Mouse (Mus musculus) left cerebral cortex, postnatal 10 days (tissue): ENCODE measurements around the gene Cep170. TPM values are rescaled to one million over a fixed set of nuclear protein-coding genes. Genes with fewer than 3 reads are reported as not detected.

Experiments
- DNase-seq, 2 experiments: peaks; one replicate each; pipeline ENCODE4 v3.0.0; 2021 to 2022; ENCODE audit warnings: low spot score in 2 of 2, mixed read lengths in 1 of 2; ENCODE audit errors: extremely low spot score in 1 of 2
- intact Hi-C: fragments of 180-260 bp; cut with DNase I; formaldehyde crosslinking; loops from one replicate; pipeline ENCODE4 v1.15.1; 2025
- total RNA-seq, 2 experiments: library from RNA; stranded (reverse); gene quantifications; 2 replicates each; pipeline ENCODE4 v1.2.3; 2021

Gene Cep170
- total RNA-seq, 2 experiments from 2014 or later: 166 to 175 TPM

DNA sequence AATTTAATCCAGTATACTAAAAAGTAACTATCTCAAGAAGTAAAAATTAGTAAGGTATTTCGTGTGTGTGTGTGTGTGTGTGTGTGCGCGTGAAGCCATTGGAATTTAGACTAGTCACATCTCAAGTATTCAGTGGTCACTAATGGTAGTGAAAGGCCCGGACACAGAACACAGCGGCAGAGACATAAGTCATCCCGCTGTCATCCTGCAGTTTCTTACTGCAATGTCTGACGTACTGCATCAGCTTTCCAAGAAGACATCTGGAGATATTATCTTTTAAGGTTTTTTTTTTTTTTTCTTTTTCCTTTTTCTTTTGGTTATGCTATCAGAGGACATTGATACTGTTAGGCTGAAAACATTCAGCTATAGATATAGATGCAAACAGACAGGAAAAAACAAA is 24.5 kb downstream of the Cep170 start:
- intact Hi-C loops: no loop called here
- no peak for DNase-seq

DNA sequence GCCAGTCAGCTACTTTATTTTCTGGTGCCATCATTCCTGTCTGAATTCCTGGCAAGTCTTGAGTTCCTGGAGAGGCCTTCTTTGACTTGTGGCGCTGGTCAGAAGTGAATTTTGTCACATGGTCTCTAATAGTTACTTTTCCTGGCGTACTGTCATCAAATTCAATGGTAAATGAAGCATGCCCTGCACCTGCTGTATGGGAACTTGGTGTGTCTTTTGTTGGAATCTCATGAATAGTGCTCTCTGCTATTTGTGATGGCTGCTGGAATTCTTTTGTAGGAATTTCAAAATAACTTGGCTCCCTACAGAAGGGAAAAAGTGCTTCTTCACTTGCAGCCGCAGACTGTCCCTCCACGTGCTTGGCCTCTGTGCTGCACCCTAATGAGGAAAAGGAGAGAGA is 39.3 kb downstream of the Cep170 start:
- DNase-seq: no peak
- intact Hi-C loops: no loop called here

DNA sequence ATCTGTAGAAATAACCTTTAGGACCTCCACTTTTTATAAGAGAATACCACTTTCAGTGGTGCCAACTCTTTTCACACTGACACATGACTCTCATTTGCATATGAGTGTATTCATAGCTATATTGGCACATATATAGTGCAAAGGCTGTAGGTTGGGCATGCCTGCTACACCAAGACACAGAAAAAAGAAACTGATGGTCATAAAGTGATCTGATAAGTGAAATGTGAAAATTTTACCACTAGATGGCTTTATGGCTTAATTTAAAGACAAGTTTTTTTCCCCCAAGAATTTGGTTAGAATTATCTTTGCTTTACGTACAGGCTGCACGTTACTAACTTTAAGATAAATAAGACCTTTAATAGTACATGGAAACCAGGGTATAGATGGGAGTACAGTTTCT is 51.6 kb downstream of the Cep170 start:
- intact Hi-C loops: no loop called here
- no peak for DNase-seq

DNA sequence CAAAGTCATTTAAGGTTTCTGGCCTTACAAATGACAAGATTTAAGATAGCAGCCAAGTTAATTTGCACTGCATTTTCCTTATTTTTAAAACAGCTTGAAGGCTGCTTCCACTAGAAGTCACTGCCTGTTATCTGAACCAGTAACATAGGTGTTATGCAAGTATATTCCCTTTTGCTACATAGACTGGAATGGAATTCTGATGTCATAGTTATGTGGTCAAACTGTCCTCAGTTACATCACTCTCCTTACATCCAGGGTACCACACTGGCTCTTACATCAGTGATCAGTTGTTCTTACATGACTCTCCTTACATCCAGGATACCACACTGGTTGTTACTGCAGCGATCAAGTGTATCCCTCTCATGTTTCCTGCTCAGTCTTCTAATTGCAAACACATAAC is 53.2 kb downstream of the Cep170 start:
- DNase-seq: no peak
- intact Hi-C loops: no loop called here

DNA sequence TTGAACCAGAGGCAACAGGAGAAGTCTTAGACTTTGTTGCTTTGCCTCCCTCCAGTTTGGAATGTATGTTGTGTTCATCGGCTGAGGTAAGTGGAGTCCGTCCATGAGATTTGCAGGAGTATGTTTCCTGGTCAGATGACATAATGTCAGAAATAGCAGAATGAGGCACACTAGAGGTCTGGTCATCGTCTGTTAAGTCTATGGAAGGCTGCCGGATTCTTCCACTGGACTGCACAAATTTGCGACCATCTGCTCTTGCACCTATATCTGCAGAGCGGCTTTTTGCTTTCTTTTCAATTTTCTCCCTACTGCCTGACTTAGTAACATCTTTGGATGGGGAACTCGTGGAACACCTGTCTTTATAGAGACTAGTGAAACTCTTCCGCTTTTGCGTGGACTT is 58.3 kb downstream of the Cep170 start:
- DNase-seq: no peak
- intact Hi-C loops: loop anchor here (10.0 kb wide), 1 partner anchor 109 kb away; no protein-coding TSS in a partner anchor

DNA sequence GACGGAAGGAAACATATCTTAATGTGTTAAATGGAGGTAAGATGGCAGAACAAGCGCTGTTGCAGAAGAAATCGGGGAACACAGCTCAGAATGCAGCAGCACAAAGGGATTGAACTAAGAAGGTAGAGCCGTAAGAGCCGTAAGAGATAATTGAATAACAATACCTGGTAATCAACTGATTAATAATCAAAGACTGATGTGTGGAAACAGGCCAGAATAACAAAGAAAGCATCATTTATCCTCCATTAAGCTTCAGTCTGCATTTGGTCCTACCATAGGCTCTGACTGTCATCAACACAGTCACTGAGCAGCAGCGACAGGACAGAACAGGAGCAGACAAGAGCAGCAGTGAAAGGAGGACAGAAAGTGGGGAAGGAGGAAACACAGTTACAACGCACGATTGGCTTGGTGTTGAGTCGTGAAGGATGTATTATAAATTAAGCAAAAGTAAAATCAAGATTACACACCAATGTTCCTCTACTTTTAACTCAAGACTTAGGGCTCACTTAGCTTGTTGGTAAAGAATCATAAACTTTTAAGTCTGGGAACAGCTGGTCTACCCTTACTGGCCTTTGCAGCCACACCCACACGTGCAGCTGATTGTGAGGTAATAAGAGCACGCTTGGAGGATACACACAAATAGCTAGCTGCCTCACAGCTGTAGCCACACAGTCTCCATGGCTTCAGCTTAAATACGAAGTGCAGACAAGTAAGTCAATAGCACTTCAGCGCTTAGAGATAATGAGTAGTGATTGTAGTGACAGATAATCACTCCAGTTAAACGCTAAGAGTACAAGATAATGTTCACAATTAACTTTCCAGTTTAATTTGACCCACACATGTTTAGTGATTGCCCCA is 59.8 kb downstream of the Cep170 start:
- intact Hi-C loops: loop anchor here (10.0 kb wide), 1 partner anchor 111 kb away; no protein-coding TSS in a partner anchor
- DNase-seq: no peak

DNA sequence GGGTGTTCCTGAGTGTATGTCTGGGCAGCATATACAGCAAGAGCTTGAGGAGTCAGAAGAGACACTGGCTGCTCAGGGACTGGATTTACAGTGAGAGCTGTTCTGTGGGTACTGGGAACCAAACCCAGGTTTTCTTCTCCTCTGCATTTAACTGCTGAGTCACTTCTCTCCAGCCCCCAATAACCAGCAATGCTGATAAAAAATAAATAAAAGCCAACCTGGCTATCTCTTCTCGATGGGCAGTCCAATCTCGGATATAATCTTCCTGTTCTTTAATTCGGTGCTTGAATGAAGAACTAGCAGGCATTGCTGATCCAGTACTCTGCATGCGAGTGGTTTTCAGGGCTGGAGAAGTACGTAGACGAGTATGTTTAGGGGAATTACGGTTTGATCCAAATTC is 64.2 kb downstream of the Cep170 start:
- intact Hi-C loops: loop anchor here (10.0 kb wide), 1 partner anchor 115 kb away; no protein-coding TSS in a partner anchor
- no peak for DNase-seq

DNA sequence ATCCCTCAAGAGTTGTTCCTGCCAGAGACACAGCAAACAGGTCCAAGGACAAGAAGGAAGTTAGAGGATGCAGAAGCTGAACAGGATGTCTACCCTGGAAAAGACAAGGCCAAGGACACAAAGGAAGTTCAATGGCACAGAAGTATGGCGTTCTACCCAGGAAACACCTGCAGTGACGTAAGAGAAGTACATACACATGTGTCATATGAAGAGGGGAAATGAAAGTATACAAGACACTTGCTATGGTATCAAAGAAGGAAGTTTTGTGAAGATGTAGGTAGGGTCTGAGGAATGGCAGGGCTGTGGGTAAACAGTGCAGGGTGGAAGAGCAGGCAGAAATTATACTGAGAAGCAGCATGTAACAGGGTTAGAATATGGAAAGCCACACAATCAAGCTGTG is 81.0 kb downstream of the Cep170 start:
- intact Hi-C loops: no loop called here
- no peak for DNase-seq

DNA sequence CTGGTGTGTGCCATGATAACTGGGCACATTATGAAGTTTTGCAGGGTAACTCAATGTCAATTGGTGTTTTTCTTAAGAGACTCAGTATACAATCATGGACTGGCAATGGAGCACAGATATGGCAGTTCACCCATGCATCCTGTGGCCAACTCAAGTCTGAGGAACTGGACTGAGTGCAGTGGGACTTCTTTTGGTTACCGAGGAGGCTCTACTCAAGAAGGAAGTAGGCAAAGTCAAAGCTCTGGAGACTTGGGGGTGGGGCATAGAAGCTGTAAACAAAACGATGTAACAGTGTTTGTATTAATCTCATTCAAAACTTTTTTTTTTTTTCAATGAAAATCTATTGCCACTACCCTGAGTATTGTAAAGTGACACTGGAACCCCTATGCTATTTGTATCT is 83.3 kb downstream of the Cep170 start:
- DNase-seq: no peak
- intact Hi-C loops: no loop called here

DNA sequence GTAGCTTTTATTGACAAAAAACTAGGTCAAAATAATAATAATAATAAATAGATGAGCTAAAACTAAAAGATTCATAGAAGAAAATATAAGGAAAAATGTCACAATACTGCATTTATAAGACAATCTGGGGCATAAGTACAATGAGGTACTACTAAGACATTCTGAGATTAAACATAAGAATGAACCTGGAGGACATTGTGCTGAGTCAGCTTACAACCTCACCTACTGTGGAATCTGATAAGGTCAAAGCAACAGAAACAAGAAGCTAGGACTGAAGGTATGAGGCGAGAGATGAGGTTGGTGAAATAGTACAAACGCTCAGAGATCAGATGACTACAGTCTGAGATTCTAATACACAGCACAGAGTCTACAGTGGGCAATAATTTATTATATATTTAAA is 86.5 kb downstream of the Cep170 start:
- intact Hi-C loops: no loop called here
- DNase-seq: no peak

DNA sequence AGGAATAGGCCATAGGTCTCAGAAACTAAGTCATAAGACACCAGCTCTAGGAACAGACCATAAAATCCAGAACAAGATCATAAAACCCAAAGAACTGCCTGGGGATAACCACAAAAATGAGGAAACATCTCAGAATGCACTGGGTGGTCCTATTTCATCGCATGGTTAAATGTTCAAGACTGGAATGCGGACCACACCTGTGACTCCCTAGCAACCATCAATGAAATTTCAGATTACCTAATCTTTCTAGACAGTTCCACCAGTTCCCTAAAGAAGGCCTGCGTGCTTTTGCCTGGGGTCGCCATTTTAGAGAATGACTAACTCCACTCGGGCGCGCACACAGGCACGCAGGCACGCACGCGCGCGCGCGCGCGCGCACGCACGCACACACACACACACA is 89.1 kb downstream of the Cep170 start:
- intact Hi-C loops: no loop called here
- DNase-seq: no peak

DNA sequence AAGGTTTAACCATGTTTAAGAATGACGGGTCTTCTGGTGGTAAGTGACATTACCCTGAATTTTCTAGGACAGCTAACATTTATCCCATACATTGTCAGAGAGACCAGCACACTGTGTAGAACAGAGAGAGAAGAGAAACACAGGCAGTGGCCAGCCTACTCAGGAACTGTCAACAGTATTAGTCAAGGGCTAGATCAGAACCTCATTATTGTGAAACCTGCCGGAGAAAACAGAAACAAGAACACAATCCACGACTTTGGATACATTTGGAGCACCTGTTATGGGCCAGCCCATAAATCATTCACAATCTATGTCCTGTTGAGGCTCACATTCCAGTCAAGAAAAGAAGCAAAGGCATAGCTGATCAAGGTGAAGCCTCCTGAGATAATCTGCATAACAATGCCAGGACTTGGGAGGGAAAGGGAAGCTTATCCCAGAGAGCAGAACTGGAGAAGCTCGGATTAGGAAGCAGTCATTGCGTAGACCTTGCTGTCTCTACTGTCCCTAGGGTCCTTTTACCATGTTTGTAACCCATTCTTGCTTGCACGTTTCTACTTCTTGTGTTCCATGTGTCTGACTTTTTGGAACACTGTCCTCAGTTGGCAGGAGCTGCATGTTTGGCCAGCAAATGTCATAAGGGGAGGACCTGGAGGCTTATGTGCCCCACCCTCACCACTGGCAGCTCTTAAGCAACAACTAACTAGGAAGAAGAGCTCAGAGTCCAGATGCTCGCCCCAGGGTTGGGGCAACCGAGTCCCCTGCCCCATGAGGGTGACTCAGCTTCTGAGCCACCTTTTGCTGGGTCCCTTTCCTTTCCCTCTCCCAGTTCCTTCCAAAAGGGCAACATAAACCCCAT is 89.8 kb downstream of the Cep170 start:
- intact Hi-C loops: no loop called here

DNA sequence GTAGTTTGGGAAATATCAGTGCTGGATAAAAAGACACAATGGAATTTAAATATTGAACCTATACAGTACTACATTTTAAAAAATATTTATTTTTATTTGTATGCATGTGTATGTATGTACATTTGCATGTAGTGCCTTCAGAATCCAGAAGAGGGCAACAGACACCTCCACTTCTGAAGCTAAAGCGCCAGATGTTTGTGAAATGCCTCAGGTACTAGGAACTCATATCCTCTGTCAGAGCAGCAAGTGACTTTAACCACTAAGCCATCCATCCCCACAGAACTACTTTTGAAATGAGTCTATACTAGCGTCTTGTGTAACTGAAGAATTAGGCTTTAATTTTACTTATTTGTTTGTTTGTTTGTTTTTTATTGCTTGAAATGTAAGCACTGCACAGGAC is 101.4 kb downstream of the Cep170 start:
- no peak for DNase-seq
- intact Hi-C loops: loop anchor here (2.0 kb wide), 1 partner anchor 150 kb away; no protein-coding TSS in a partner anchor

More for the DNA sequence above, 89.8 kb downstream of the Cep170 start:
- DNase-seq: no peak

DNA sequence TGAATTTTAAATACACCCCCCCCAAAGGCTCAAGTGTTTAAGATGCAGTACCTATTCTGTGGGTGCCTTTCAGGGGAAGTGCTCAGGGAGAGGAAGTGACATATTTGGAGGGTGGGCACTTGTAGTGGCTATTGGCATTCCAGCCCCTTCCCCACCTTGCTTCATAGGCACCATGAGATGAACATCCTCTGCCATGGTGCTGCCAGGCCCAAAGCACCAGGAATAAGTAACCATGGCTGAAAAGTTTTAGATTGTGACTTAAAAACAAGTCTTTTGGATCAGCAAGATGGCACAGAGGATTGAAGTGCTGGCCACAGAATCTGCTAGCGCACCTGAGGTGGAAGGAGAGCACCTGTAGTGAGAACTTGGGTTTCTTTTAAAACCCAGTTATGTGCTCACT is 113.6 kb downstream of the Cep170 start:
- no peak for DNase-seq
- intact Hi-C loops: no loop called here

DNA sequence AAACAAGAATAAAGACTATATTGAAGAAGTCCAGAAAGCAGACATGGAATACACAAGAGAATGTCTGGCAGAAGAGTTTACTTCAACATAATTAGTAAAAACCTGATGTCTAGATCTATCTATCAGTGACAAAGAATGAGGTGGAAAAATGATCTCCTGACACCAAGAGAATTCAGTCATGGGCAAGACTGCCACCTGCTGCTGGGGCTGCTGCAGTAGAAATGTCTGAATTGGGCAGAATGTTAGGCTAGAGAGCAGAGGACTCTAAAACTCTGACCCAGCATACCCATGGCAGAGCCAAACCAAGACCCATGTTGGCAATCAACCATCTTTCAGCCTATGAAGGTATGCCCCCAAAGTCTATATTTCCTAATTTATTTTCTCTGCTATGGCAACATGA is 114.1 kb downstream of the Cep170 start:
- intact Hi-C loops: loop anchor here (2.0 kb wide), 2 partner anchors 477 to 763 kb away; no protein-coding TSS in a partner anchor

DNA sequence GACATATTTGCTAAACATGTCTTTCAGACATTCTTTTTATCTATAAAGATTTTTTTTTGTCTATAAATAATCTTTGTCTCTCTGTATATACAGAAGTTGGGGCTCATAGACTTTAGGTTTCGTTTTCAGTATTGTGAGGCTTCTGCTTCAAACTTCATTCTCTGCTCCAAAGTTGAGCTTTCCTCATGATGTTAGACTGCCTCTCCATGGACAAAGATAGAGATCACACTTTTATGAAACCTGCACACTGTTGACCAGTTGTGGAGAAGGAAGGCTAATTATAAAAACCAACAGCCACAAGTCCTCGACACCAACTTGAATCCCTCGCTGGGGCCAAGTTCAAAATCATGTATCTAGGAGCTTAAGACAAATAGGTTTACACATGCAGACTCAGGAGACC is 115.2 kb downstream of the Cep170 start:
- DNase-seq: peak in 1 of 2 experiments; percentile 31
- intact Hi-C loops: loop anchor here (2.0 kb wide), 2 partner anchors 476 to 762 kb away; no protein-coding TSS in a partner anchor

More for the DNA sequence above, 114.1 kb downstream of the Cep170 start:
- peak; percentile 14 to 37 for DNase-seq

DNA sequence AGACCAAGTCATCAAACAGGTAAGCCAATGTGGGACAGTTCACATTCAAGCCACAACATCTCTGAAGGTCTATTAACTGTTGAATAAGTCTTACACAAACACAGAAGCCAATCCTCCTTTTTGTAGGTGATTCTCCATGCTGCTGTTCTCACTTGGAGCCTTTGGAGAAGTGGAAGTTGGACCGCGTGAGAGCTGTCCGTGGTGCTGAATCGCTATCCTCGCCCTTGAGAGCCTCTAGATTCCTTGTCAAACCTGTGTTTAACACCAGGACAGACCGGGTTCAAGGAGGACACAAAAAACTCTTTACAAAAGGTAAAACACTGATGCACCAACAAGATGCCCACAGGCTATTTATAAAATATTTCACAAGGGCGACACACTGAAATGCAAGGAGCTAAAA is 116.8 kb downstream of the Cep170 start:
- intact Hi-C loops: no loop called here
- peak in 1 of 2 experiments; percentile 38 for DNase-seq

DNA sequence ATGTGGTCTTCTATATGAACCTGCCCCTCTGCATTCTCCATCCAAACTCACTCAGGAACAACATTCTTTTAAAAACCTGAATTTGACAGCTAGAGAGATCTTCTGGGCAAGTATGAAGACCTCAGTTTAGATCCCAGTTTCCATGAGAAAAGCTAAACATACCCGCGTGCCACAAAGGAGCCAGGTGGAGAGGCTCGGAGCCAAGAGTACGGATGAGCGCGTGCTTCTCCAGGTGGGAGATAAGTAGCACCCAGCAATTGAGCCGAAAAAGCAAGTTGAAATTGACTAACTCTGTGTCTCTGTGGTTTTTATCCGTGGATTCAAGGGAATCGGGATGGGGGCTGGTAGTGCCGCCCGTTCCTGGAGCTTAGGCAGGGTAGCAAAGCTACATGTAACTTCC is 122.8 kb downstream of the Cep170 start:
- DNase-seq: no peak
- intact Hi-C loops: no loop called here

DNA sequence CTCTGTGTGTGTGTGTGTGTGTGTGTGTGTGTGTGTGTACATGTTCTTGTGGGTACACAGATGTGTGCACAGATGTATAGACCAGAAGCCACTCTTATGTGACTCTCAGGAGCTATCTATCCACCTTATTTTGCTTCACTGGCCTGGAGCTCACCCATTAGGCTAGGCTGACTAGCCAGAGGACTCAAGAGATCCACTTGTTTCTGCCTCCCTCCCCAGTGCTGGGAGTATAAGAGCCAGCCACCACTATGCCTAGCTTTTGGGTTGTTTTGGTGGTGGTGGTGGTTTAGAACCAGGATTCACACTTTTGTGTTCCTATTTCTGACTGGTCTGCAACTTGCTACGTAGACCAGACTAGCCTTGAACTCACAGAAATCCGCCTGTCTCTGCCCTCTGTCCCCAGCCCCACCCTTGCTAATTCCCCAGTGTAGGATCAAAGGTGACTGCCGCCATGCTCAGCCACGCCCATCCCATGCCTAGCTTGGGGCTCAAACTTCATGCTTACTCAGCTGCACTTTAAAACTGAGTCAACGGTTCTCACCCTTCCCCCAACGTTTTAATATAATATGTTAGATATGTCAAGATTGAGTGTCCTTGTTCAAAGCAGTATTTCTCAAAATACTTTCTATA is 125.5 kb downstream of the Cep170 start:
- intact Hi-C loops: no loop called here
- DNase-seq: no peak
